Mouse (Mus musculus): ENCODE measurements at regions not wholly inside any gene's neighbourhood (a gene's known extent, or its start where the extent isn't known, plus 50 kb on each side); places are given as distances from the start of the nearest gene placed in this dataset.

DNA sequence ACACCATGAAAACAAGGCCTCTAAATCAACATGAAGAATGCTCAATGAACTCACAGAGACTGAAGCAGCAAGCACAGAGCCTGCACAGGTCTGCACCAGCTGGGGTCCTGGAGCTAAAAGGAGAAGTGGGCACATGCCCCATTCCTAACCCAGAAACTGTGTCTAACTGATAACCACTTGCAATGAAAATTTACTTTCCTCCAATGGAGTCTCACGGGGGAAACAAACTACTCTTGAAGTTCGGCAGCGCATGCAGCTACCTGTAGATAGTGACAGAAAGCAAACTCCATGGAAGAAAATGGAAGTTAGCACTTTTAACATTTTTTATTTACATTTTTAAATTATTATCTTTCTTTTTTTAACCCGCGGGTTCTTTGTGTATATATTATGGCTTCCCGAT, 76.8 kb upstream of the Akap6 start:
- H3K9me3 ChIP-seq: no peaks in the 10 kb centered on the region
- 92% methylated on average over 6 of the region's 6 CpGs for WGBS
- no peaks in the 10 kb centered on the region for H3K4me1 ChIP-seq
- no peaks in the 10 kb centered on the region for H3K36me3 ChIP-seq
- no peaks in the 10 kb centered on the region for H3K27me3 ChIP-seq
- no peak overlapping the region for H3K27ac ChIP-seq
- no peak for ATAC-seq (ENCODE audit: low FRiP score, low read depth)
- no peak overlapping the region for H3K9ac ChIP-seq
- no peak overlapping the region for H3K4me2 ChIP-seq (replicated peaks)
- no peak overlapping the region for H3K4me3 ChIP-seq

DNA sequence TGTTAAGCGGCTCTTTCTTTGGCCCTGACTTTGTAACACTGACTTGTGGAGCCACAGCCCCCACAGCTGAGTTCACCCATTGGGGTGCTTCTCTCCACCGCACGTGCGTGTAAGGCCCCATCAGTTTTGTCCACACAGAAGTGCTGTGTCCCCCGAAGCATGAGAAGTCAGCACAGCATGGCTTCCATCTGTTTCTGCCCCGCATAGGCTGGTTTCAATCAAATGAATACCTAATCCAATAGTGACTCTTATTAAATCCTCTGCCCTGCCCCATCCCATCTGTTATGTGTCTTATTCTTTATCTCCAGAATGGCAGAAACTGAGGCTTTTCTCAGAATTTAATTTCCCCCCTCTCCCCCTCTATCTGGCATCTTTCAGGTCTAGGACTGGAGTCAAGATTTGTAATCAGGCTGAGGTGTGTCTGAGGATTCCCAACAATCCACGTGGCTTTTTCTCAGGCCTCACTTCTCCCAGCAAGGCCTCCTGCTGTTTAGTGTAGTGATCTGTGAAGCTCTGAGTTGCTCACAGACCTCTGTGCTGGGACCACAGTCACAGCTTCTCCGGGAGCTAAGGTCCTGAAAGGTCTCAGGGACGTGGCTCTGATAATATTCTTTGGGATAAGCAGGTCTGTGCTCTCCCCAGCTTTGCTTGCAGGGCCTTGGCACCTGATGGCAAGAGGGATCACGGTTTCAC, 75.6 kb upstream of the Akap6 start:
- no peak overlapping the region for H3K9ac ChIP-seq
- H3K36me3 ChIP-seq: no peaks in the 10 kb centered on the region
- no peak overlapping the region for H3K4me2 ChIP-seq (replicated peaks)
- no peak for ATAC-seq (ENCODE audit: low FRiP score, low read depth)
- no peaks in the 10 kb centered on the region for H3K27me3 ChIP-seq
- no peaks in the 10 kb centered on the region for H3K4me1 ChIP-seq
- WGBS: 68% methylated on average over 10 of the region's 10 CpGs
- H3K9me3 ChIP-seq: no peaks in the 10 kb centered on the region
- no peak overlapping the region for H3K27ac ChIP-seq
- H3K4me3 ChIP-seq: no peak overlapping the region

DNA sequence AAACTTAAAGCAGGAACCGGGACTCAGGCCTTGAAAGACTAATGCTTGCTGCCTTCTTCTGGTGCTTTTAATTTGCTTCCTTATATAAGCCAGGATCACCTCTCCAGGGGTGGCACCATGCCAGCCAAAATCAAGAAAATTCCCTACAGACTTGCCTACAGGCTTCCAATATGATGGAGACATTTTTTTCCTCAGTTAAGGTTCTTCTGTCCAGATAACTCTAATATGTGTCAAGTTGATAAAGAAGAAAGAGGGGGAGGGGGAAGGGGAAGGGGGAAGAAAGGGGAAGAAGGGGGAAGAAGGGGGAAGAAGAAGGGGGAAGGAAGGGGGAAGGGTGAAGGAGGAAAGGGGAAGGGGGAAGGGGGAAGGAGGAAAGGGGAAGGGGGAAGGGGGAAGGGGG, 74.3 kb upstream of the Akap6 start:
- H3K9ac ChIP-seq: no peak overlapping the region
- H3K36me3 ChIP-seq: no peaks in the 10 kb centered on the region
- H3K4me3 ChIP-seq: no peak overlapping the region
- no peaks in the 10 kb centered on the region for H3K4me1 ChIP-seq
- no peak overlapping the region for H3K4me2 ChIP-seq (replicated peaks)
- no peaks in the 10 kb centered on the region for H3K9me3 ChIP-seq
- H3K27ac ChIP-seq: no peak overlapping the region
- ATAC-seq (ENCODE audit: low FRiP score, low read depth): no peak
- 47% methylated on average over 1 of the region's 1 CpGs for WGBS
- H3K27me3 ChIP-seq: no peaks in the 10 kb centered on the region

DNA sequence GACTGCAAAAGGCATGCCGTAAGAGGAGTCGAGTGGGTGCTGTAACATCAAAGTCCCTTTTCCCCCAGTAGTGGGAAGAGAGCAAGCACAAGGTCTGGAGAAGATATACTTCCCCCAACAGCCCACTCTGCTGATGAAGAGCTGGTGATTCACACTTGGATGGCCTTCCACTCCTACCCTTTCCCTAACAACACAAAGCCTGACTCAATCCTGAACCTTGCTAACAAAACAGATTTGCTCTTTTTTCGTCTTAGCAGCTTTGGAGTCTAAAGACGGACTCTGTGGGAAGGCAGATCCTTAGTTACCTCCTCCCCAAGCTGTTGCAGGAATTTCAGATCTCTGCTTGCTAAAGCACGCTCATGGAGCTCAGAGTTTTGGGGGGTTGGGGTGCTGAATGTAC, 70.4 kb upstream of the Akap6 start:
- 76% methylated on average over 5 of the region's 5 CpGs for WGBS
- no peak for ATAC-seq (ENCODE audit: low FRiP score, low read depth)
- no peaks in the 10 kb centered on the region for H3K9me3 ChIP-seq
- H3K36me3 ChIP-seq: no peaks in the 10 kb centered on the region
- no peak overlapping the region for H3K27ac ChIP-seq
- H3K27me3 ChIP-seq: no peaks in the 10 kb centered on the region
- H3K4me3 ChIP-seq: no peak overlapping the region
- H3K4me1 ChIP-seq: no peaks in the 10 kb centered on the region
- H3K4me2 ChIP-seq (replicated peaks): no peak overlapping the region
- H3K9ac ChIP-seq: no peak overlapping the region

DNA sequence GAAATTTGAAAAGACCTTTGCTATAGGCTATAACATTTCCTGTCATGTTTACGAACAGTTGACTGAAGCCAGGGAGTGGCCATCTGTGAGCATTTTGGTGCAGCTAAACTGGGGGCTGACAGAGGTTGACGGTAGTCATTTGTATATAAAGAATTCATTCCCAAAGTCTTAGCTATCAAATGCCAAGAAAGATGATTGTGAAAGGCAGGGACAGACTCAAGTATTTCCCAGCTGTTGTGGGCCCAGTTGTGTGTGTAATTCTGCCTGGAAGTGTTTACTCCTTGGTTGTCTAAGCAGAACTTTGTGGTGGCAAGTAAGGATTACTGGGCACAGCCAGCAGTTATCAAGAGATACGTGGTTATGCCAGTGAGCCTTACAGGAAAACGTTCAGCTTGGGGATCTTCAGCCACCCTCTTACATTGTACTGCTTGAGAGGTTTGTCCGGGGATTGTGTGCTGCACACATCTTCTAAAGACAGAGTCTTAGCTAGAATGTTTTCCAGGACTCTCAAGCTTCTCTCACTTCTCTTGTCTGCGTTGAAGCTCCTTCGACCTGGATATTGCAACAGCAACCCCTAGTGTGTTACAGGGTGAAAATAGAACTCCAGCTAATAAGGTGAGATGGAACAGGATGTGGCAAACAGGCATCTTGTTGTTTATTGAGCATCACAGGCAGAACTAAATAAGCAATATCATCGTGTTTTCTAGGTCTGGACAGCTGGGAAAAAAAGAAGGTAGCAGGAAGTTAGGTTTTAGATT, 63.9 kb upstream of the Akap6 start:
- H3K4me1 ChIP-seq: peaks cover 6% of the 10 kb centered on the region
- H3K27ac ChIP-seq: no peak overlapping the region
- no peaks in the 10 kb centered on the region for H3K27me3 ChIP-seq
- no peak overlapping the region for H3K9ac ChIP-seq
- no peaks in the 10 kb centered on the region for H3K9me3 ChIP-seq
- 55% methylated on average over 8 of the region's 8 CpGs for WGBS
- no peak for ATAC-seq (ENCODE audit: low FRiP score, low read depth)
- H3K36me3 ChIP-seq: no peaks in the 10 kb centered on the region
- no peak overlapping the region for H3K4me3 ChIP-seq
- H3K4me2 ChIP-seq (replicated peaks): no peak overlapping the region

DNA sequence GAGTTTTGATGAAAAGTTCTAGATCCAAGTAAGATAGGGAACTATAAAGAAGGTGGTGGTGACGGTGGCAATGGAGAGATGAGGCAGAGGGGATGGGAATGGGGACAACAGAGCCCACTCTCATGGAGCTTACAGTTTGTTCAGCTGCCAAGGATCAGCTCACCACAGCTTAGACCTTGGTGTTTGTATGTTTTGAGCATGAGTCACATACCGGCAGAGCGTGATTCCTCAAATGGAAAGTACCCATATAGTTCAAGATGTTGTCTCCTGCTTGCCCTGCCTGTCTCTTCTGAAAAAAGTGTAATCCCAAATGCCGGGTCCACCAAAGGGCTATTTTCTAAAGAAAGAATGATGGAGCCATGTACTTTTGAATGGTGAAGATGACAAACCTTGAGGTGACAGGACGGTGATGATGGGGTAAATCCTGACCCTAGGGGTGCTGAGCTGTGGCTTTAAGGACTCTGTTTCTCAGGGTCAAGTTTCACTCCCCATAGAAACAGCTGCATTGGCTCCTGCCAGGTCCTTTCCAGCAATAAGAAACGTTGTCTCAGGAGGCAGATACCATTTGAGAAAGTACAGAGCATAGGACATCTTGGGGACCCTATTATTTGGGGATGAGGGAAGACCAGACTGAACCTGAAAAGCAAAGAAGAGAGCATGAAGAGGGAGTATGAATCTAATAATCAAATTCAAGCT, 62.8 kb upstream of the Akap6 start:
- no peaks in the 10 kb centered on the region for H3K36me3 ChIP-seq
- no peaks in the 10 kb centered on the region for H3K27me3 ChIP-seq
- H3K4me3 ChIP-seq: no peak overlapping the region
- peaks cover 6% of the 10 kb centered on the region for H3K4me1 ChIP-seq
- H3K27ac ChIP-seq: no peak overlapping the region
- no peak overlapping the region for H3K9ac ChIP-seq
- no peak overlapping the region for H3K4me2 ChIP-seq (replicated peaks)
- no peaks in the 10 kb centered on the region for H3K9me3 ChIP-seq
- ATAC-seq (ENCODE audit: low FRiP score, low read depth): no peak
- 67% methylated on average over 6 of the region's 6 CpGs for WGBS

DNA sequence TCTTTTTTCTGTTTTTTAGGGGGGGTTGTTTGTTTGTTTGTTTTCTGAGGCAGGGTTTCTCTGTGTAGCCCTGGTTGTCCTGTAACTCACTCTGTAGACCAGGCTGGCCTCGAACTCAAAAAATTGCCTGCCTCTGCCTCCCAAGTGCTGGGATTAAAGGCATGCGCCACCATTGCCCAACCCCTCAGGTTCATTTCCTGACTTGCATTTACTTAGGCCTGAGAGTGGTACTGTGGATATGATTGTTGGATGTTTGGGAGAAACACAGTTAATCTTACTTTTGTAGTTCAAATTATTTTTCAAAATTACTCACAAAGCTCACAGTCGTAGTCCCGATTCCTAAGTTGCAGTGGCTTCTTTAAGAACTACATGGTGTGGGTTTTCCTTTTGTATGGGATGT, 62.3 kb upstream of the Akap6 start:
- H3K36me3 ChIP-seq: no peaks in the 10 kb centered on the region
- H3K4me2 ChIP-seq (replicated peaks): no peak overlapping the region
- no peak overlapping the region for H3K9ac ChIP-seq
- H3K9me3 ChIP-seq: no peaks in the 10 kb centered on the region
- H3K4me1 ChIP-seq: peaks cover 6% of the 10 kb centered on the region
- H3K27me3 ChIP-seq: no peaks in the 10 kb centered on the region
- H3K4me3 ChIP-seq: no peak overlapping the region
- no peak overlapping the region for H3K27ac ChIP-seq
- no peak for ATAC-seq (ENCODE audit: low FRiP score, low read depth)
- 93% methylated on average over 4 of the region's 4 CpGs for WGBS

DNA sequence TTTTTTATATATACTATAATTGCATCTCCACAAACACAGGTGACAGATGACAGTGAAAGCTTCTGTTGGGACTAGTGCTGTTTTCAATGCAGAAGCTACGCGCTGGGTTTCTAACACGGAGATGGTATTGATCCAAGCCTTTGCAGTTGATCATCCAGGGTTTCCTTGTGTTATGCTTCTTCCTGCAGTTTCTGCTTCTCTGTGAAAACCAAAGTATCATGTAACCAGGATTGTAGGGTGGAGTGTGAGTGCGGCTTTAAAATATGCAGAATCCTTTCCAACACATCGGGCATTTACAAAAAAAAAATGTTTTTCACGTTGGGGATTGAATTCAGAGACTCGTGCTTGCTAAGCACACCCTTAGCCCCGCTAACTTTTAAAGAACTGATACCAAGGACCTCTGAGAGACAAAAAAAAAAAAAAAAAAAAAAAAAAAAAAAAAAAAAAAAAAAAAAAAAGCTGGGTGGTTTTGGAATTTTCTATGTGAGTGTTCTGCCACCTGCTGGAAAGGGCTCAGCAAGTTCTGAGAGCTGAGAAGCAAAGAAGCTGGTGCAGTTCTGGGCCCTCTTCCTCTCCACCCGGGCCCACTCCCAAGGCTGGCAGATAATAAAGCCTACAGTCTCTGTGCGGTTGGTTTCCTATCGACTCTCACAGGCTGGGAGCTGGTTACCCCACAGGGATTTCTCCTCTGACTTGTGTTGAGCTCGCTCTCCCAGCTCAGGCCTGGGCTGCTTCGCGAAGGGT, 61.5 kb upstream of the Akap6 start:
- WGBS: 62% methylated on average over 14 of the region's 14 CpGs
- peaks cover 6% of the 10 kb centered on the region for H3K4me1 ChIP-seq
- no peaks in the 10 kb centered on the region for H3K9me3 ChIP-seq
- H3K36me3 ChIP-seq: no peaks in the 10 kb centered on the region
- ATAC-seq (ENCODE audit: low FRiP score, low read depth): 0 out of 2 replicates have a peak, but pooled peaks have one; percentile 28
- no peak overlapping the region for H3K9ac ChIP-seq
- no peak overlapping the region for H3K4me2 ChIP-seq (replicated peaks)
- H3K27me3 ChIP-seq: no peaks in the 10 kb centered on the region
- no peak overlapping the region for H3K27ac ChIP-seq
- no peak overlapping the region for H3K4me3 ChIP-seq

DNA sequence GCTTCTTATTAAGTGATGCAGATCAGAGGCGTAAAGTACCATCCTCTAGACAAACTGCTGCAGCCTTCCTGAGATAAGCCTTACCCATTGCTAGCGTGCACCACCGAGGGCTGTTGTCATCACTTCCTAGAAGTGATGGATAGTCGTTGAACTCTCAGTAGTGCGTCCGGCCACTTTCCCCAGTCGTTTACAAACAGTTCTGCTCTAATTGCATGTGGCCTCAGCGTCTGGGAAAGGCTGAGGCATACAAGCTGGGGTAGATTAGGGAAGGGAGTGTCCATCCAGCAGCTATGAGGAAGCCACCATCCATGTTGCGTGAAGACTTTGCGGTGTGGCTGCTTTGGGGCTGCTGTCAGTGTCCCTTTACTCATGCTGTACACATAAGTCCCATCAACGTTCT, 60.7 kb upstream of the Akap6 start:
- Histone ChIP-seq H3K9ac (no peak overlapping the region), H3K9me3 (no peaks in the 10 kb centered on the region), H3K4me3 (no peak overlapping the region), H3K36me3 (no peaks in the 10 kb centered on the region), H3K4me2 (replicated peaks) (no peak overlapping the region), H3K4me1 (peaks cover 6% of the 10 kb centered on the region), H3K27ac (no peak overlapping the region), H3K27me3 (no peaks in the 10 kb centered on the region)
- no peak for ATAC-seq (ENCODE audit: low FRiP score, low read depth)
- WGBS: 37% methylated on average over 11 of the region's 11 CpGs

DNA sequence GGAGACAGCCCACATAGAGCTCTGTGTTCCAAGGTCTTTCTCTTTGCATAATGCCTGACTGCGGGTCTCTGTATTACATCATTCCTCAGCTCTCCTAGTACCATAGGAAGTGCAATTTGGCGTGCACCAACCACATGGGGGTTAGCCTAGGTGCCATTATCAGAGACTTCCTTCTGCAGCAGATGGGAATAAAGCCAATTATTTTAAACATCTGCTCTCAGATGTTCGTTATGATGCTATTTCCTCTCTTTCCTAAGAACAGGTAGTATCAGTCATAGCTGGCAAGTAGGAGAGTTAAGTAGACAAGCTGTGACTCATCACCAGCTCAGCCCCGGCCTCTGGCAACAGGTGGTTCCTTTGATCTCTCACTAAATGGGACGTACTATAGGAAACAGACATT, 55.1 kb upstream of the Akap6 start:
- no peak for ATAC-seq (ENCODE audit: low FRiP score, low read depth)
- no peak overlapping the region for H3K4me3 ChIP-seq
- H3K27me3 ChIP-seq: no peaks in the 10 kb centered on the region
- no peak overlapping the region for H3K27ac ChIP-seq
- H3K9me3 ChIP-seq: no peaks in the 10 kb centered on the region
- 41% methylated on average over 5 of the region's 5 CpGs for WGBS
- no peak overlapping the region for H3K9ac ChIP-seq
- H3K4me1 ChIP-seq: no peaks in the 10 kb centered on the region
- no peaks in the 10 kb centered on the region for H3K36me3 ChIP-seq
- H3K4me2 ChIP-seq (replicated peaks): no peak overlapping the region

Measured in limb, embryonic 13.5 days (tissue).